Mouse (Mus musculus): ENCODE measurements around the gene Creb3l2. TPM values are rescaled to one million over a fixed set of nuclear protein-coding genes. Genes with fewer than 3 reads are reported as not detected.
A peak's percentile ranks its signal among the peaks of the same experiment; 100 is the strongest.
"Not testable (repeated sequence)": the region's sequence is repeated elsewhere in the genome, so short reads cannot be mapped to it uniquely, and the experiment has no call there.

The Creb3l2 gene
- total RNA-seq (2015; ENCODE audit: low replicate concordance): 2.5 and 2.9 TPM in 2 replicates
- total RNA-seq (2017; ENCODE audit: low replicate concordance): 0.70 and 1.1 TPM in 2 replicates

DNA sequence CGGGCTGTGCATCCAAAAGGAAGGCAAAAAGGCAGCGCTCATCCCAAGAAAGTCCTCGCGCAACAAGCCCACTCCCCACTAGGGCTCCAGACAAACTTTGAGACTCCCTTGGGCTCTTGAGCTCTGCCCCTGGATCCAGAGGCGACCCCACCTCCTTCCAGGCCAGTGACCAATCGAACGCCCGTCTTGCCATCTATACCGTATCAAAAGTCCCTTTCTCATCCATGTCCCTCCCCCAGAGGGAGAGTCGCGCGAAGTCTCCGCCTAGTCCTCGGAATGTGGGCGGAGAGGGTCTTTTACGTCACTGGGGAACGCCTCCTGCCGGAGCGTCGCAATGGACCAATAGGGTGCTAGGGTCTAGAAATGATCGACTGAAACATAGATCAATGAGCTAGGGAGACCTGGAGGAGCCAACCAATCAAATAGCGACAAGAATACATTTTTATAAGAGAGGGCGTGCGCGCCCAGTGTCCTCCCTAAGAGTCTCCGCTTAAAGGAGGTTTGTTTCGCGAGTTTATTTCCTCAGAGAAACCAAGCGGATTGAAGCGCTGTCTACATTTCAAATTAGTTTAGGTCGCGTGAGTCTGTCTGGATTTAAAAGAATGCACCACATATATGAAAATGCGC, at the start of gene Creb3l2:
Gene Creb3l2, minus strand, starts transcription at position 106 of the 627 bp plus-strand sequence.
- peak; percentile 98 for ATAC-seq (replicated peaks; ENCODE audit: low FRiP score, poor library complexity, severe bottlenecking)

DNA sequence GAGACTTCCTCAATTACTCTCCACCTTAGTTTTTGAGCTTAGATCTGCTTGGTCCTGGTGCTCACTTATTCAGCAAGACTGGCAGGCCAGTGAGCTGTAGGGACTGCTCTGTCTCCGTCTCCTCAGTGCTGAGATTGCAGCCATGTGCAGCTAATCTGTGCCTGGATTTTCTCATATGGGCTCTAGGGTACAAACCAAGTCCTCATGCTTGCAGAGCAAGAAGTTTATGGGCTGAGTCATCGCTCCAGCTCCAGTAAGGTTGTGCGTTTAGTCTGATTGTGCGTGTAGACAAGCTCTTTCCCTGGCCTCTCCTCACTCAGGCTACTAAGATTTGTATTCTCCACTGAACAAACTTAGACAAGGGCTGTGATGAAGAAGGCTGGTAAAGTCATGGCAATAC, 44.6 kb upstream of the Creb3l2 start:
- no peak for ATAC-seq (replicated peaks; ENCODE audit: low FRiP score, poor library complexity, severe bottlenecking)

DNA sequence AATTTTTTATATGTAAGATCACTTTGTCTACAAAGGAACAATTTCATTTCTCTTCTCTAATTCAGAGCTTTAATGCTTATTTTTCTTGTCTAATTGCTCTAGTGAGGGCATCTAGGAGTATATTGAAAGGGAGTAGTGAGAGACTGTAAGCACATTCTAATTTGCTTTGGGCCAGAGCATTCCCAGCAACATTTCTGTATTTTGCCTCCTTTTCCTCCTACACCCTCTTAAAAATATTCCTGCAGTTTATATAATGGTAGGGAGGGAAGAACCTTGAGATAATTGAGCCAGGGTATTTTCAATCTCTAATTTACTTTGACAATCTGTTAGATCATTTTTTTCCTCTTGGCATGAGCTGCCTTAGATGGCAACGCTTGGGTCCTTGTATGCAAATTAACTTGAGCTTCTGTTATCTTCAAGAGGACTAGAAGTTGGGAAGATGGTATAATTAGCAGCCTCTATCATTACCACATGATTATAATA, 42.7 kb upstream of the Creb3l2 start:
- ATAC-seq (replicated peaks; ENCODE audit: low FRiP score, poor library complexity, severe bottlenecking): no peak

DNA sequence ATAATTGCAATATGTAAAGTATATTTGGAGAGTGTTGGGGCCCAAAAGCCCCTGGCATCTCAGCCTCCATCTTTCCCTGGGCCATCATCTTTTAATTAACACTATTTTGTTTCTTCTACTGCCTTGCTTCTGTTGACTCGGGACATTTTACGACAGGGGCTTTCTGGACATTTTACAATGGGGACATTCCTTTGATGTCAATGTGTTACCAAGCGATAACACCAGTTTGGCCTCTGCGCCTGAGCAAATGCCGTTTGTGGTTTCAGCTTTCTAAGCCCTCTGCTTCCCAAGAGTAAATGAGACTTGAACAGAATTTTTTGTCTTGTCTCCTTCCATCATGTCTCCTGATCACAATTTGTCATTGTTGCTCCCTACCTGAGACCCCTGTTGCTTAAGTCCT, 41.3 kb upstream of the Creb3l2 start:
- ATAC-seq (replicated peaks; ENCODE audit: low FRiP score, poor library complexity, severe bottlenecking): no peak

DNA sequence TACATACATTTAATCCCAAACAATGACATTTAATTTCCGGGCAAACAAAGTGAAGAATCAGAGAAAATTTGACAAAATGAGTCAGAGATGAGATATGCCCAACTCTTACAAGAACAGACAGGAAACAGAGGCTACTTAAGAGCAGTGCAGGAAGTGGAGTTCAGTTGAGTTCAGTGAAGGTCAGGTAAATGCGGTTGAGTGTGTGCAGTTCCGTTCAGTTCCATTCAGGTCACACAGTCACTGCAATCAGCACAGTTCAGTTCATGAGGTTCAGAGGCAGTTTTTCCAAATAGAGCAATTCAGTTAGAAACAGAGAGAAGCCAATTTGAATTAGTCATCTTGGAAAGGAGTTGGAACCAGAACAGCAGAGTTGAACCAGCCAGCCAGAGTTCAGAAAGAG, 39.2 kb upstream of the Creb3l2 start:
- ATAC-seq (replicated peaks; ENCODE audit: low FRiP score, poor library complexity, severe bottlenecking): no peak

DNA sequence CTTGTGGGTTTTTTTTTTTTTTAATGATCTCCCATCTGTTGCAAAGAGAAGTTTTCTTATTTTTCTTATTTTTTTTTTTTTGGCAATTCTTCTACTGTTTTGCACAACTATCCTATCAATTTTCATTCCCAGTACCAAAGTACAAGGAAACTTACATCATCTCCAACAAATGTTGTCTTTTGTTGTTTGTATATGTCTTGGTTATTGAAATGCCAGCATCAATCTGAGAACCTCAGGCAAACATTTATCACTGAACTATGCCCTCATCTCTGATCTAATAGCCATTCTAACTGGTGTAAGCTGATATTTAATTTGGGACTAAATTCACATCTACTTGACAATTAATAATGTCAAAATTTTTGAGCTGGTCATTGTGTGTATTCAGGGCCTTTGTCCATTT, 38.1 kb upstream of the Creb3l2 start:
- ATAC-seq (replicated peaks; ENCODE audit: low FRiP score, poor library complexity, severe bottlenecking): no peak

DNA sequence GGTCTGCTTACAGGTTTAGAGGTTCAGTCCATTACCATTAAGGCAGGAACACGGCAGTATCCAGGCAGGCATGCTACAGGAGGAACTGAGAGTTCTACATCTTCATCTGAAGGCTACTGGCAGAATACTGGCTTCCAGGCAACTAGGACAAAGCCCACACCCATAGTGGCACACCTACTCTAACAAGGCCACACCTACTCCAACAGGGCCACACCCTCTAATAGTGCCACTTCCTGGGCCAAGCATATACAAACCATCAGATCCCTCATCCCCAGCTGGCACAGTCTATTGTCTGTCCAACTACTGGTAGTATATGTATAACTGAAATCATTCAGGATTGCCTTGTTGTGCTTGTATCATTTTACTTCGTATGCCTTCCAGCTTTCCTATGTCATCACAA, 36.5 kb upstream of the Creb3l2 start:
- ATAC-seq (replicated peaks; ENCODE audit: low FRiP score, poor library complexity, severe bottlenecking): no peak

- ATAC-seq (replicated peaks; ENCODE audit: low FRiP score, poor library complexity, severe bottlenecking): no peak
Observed at GRCm38 (mm10) chr6:37473674-37474342, 31.9 kb upstream of the Creb3l2 start.

DNA sequence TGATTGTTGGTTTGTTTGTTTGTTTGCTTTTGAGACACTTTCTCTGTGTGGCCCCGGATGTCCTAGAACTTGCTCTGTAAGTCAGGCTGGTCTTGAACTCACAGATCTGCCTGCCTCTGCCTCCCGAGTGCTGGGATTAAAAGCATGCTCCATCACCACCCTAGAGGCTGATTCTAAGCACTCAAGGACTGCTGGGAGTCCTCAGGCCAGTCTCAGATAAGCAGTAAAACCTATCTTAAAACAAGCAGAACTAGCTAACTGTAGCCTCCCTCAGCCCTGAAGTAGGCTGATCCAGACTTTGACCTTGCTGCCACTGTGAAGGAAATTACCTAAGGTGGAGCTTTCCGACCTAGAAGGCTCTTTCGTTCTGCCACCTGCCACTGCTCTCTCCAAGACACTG, 28.3 kb upstream of the Creb3l2 start:
- no peak for ATAC-seq (replicated peaks; ENCODE audit: low FRiP score, poor library complexity, severe bottlenecking)

GRCm38 (mm10) chr6:37465847-37466246, 23.9 kb upstream of the Creb3l2 start:
- no peak for ATAC-seq (replicated peaks; ENCODE audit: low FRiP score, poor library complexity, severe bottlenecking)

GRCm38 (mm10) chr6:37465356-37465755, 23.4 kb upstream of the Creb3l2 start:
- no peak for ATAC-seq (replicated peaks; ENCODE audit: low FRiP score, poor library complexity, severe bottlenecking)

- peak; percentile 71 for ATAC-seq (replicated peaks; ENCODE audit: low FRiP score, poor library complexity, severe bottlenecking)
Observed at GRCm38 (mm10) chr6:37464585-37464984, 22.6 kb upstream of the Creb3l2 start.

- peak; percentile 94 for ATAC-seq (replicated peaks; ENCODE audit: low FRiP score, poor library complexity, severe bottlenecking)
Observed at GRCm38 (mm10) chr6:37463517-37464482, 21.9 kb upstream of the Creb3l2 start.

- ATAC-seq (replicated peaks; ENCODE audit: low FRiP score, poor library complexity, severe bottlenecking): no peak
Observed at GRCm38 (mm10) chr6:37460681-37461080, 18.7 kb upstream of the Creb3l2 start.

DNA sequence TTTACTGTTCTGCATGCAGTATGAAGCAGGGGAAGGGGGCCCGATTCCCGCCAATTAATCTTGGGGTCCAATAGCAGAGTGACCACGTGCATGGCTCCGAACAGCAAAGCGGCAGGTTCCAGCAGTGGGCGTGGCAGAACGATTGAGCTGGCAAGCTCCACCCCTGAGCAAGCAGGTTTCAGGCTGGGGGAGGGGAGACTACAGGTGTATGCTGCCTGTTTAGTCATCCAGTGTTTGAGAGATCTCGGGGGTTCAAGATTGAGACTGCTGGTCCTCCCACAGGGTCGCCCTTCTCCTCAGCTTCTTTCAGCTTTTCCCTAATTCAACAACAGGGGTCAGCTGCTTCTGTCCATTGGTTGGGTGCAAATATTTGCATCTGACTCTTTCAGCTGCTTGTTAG, 17.7 kb upstream of the Creb3l2 start:
- not testable (repeated sequence) for ATAC-seq (replicated peaks; ENCODE audit: low FRiP score, poor library complexity, severe bottlenecking)

- ATAC-seq (replicated peaks; ENCODE audit: low FRiP score, poor library complexity, severe bottlenecking): no peak
Observed at GRCm38 (mm10) chr6:37457990-37458655, 16.2 kb upstream of the Creb3l2 start.

GRCm38 (mm10) chr6:37455540-37455939, 13.6 kb upstream of the Creb3l2 start:
- no peak for ATAC-seq (replicated peaks; ENCODE audit: low FRiP score, poor library complexity, severe bottlenecking)

DNA sequence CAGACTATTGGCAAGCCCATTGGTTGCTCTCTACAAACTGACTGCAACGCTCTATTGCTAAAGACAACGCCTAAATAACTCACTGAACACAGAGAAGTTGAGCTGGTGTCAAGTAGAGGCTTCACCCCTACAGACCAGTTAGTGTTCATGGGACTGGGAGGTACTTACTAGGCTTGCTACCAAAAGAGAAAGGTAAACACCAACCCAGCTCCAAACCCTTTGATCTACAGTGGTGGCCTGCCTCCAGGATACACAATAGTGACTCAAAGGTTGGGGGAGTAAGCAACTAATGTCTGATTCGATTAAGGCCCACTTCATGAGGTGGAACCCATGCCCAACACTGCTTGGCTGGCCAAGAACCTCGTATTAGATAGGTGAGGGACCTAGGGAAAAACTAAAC, 11.1 kb upstream of the Creb3l2 start:
- no peak for ATAC-seq (replicated peaks; ENCODE audit: low FRiP score, poor library complexity, severe bottlenecking)

- no peak for ATAC-seq (replicated peaks; ENCODE audit: low FRiP score, poor library complexity, severe bottlenecking)
Observed at GRCm38 (mm10) chr6:37451664-37452063, 9.7 kb upstream of the Creb3l2 start.
